Mouse (Mus musculus): ENCODE results near the gene Depp1. TPM values are rescaled to one million over a fixed set of nuclear protein-coding genes. Genes with fewer than 3 reads are reported as not detected.

Depp1 gene
- total RNA-seq (2023) = not detected

DNA sequence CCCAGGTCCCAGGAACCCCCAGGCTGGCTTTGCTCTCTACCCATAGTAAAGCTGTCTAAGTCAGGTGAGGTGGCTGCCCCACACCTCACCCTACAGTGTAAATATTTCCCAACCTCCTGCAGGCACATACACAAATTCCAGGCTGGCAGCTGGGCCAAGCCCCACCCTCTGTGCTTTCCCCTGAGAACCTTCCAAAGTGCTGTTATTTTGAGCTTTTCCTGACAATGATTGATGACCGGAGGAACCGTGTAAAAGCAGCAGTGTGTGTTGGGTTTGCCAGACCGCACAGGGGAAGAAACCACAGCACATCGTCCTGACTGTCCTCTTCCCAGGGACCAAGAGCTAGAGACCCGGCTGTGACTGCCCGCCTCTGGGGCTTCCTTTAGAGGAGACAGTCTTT, at the start of gene Depp1:
Gene Depp1, plus strand, starts transcription at position 204 of the 400 bp plus-strand sequence.

DNA sequence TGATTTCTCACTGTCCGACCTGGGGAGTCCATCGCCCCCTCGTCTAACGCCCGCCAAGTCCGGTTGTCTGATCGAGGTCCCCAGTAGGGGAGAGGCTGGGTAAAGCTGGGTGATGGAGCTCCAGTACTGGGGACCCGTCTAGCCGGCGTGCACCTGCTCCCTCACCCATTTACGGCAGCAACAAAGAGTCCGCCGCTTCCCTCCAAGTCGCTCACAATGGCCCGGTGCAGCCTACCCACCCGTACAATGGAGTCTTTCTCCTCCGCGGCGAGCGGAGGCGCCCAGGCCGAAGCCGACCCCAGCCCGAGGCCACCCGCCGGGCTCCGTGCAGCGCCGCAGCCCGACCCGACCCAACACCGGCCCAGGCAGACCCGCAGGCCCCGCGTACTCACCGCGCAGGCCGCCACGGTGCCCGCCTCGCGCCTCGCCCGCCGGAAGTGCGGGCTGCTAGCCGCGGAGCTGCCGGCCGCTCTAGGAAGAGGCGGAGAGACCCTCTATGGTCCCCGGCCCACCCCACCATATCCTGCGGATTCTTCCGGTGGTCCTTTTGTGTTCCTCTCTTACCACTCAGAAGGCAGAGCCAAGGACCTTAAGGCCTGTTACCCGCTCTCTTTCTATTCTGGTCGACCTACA, 21.8 kb upstream of the Depp1 start, which contains the start of gene Zfp422:
Gene Zfp422, minus strand, starts transcription at position 461 of the 633 bp plus-strand sequence.

DNA sequence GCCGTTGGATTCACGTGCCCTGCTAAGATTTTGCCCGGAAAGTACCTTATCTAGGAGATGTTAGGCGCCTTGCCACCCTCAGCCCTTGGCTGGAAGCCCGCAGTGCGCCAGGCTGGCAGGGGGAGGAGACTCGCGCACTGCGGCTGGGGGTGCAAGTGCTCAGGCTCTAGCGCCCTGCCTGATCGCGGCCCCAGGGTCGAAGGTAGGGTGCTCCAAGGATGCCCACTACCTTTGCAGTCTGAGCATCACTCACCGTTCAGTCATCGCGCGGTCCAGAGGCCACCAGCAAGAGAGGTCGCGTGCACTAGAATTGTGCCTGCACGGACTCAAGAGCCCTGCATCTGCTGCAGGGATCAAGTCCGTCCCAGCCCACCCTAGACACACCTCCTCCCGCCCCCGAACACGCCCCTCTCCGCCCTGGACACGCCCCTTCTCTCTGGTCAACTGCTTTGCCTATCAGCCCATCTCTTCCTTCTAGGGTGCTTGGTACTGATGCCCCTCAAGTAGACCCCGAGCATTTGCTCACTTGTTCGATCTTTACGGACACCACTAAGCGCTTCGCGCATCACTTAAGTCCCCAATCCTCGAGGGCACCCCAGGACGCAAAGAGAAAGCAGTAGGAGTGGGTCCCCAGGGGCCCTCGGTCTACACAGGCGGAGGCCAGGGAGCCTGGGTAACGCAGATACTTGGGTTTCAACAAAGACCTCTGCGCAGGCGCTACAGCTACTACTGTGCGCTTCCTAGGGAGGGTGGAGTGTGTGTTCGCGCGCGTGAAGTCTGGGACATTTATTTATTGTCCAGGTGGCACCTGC, 23.3 kb downstream of the Depp1 start, which contains the start of gene Rassf4:
Gene Rassf4, minus strand, starts transcription at position 482 of the 812 bp plus-strand sequence.

Other genes starting within 250 kb of the Depp1 start
- gene Alox5, start 189.4 kb upstream of the Depp1 start, total RNA-seq (2023) = 0.77 TPM
- gene Olfr211, start 161.5 kb upstream of the Depp1 start, total RNA-seq (2023) = not detected
- not detected for gene Olfr212, start 144.1 kb upstream of the Depp1 start, total RNA-seq (2023)
- not detected for gene Olfr213, start 112.2 kb upstream of the Depp1 start, total RNA-seq (2023)
- gene Gm5580, start 99.5 kb upstream of the Depp1 start, total RNA-seq (2023) = 2.8 TPM
- gene Olfr214, start 96.4 kb upstream of the Depp1 start, total RNA-seq (2023) = not detected
- gene Olfr215, start 66.4 kb upstream of the Depp1 start, total RNA-seq (2023) = not detected
- gene Zfp422, start 21.6 kb upstream of the Depp1 start, total RNA-seq (2023) = 24.8 TPM
- gene Rassf4, start 23.3 kb downstream of the Depp1 start, total RNA-seq (2023) = 3.6 TPM
- 0.15 TPM for gene Tmem72, start 66.3 kb downstream of the Depp1 start, total RNA-seq (2023)